Mouse (Mus musculus) spleen, adult 2 months (tissue): ENCODE results near the gene Azgp1.
"Not testable (repeated sequence)": the region's sequence is repeated elsewhere in the genome, so short reads cannot be mapped to it uniquely, and the experiment has no call there.

Source experiments
- CTCF ChIP-seq: fragments of 200-500 bp; IDR thresholded peaks from 2 replicates; pipeline ENCODE4 v1.5.1; 2011; ENCODE audit warnings: mild to moderate bottlenecking, inconsistent platforms; ENCODE audit not compliant: insufficient read depth, insufficient read length, insufficient replicate concordance; ENCODE audit errors: extremely low read depth
- POLR2A ChIP-seq: fragments of 200-500 bp; IDR thresholded peaks from 2 replicates; pipeline ENCODE4 v1.6.1; 2011; ENCODE audit warnings: low read depth, low read length, inconsistent platforms

GRCm38 (mm10) chr5:138019577-138019976, 38.3 kb downstream of the Azgp1 start:
- not testable (repeated sequence) for TF ChIP-seq POLR2A, CTCF
